Mouse (Mus musculus): ENCODE data around the gene Rpl4.
"Not testable (repeated sequence)": the region's sequence is repeated elsewhere in the genome, so short reads cannot be mapped to it uniquely, and the experiment has no call there.

Rpl4 gene

DNA sequence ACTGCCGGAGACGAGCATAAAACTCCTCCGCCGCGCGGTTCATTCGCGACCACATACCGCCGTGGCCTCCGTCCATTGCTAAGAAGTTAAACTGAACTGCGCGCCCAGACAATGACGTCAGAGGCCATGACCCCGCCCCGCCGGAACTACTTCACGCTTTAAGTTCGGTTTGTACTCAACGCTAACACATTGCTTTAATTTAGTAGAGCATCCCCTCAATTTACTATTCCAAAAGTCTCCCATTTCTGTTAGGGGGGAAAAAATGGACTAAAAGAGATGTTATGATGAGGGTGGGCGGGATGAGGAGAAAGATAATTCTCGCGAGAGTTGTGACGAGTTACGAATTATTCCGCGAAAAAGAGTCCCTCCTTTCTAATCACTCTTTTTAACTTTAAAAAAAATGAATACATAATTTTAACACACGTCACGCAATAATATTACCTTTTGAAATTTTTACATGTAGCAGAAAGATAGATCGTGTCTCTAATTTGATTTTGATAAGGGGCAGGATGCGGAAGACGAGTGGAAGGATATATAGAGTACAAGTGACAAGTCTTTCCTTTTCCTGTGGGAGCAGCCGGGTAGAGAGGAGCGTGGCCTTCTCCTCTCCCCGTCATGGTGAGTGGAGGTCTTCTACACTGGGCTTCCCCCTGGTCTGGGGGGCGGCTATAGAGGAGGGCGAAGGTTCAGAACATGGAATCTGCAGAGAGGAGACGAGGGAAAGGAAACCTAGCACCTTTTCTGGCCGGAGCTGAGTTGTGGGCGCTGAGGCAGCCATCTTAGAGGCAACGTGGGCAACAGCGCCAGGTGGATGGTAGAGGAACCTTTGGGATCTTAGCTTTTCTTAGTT, at the start of gene Rpl4, which contains the start of gene Zwilch:
Gene Rpl4 (plus strand): TSS at position 560 of the 850 bp plus-strand sequence.
Gene Zwilch (minus strand): TSS at position 289 of the 850 bp plus-strand sequence.
- peak; percentile 83 for DNase-seq

GRCm38 (mm10) chr9:64124846-64125245, 48.3 kb upstream of the Rpl4 start:
- not testable (repeated sequence) for DNase-seq

- no peak for DNase-seq
These were observed 47.9 kb upstream of the Rpl4 start for GRCm38 (mm10) chr9:64125307-64125706.

- DNase-seq, result no peak
These were observed 47.1 kb upstream of the Rpl4 start for GRCm38 (mm10) chr9:64126121-64126520.

DNA sequence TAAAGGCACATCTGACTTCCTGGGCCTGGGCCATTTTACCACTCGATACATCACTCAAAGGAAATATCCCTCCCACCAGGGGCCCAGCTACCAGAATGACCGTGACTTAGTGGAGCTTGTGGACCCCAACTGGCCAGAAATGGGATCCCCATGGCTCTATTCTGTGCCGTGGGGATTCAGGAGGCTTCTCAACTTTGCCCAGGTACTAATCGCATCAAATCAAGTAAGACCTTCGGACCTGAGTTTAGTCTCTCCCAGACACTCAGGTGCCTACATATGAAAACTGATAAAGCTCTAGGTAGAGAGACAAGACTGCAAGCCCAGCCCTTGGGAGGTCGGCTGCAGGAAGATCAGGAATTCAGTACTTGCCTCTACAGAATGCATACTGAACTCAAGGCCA, 41.6 kb upstream of the Rpl4 start:
- DNase-seq, result no peak

DNA sequence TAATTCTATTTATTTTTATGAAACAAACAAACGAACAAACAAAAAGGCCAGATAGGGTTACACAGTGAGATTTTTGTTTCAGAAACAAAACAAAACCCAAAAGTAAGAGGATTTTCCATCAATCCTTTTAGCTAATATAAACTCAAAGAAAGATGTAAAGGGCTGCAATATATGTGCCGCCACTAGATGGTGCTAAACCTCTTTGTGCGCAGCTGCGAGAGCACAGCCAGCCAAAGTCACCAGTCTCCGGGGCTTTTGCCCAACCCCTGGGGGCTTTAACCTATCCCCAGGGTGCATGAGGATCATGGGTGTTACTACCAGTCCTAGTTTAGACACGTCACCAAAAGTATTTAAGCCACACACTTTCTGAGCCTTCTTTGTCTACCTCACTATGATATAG, 34.3 kb upstream of the Rpl4 start:
- DNase-seq, result peak; percentile 56

DNA sequence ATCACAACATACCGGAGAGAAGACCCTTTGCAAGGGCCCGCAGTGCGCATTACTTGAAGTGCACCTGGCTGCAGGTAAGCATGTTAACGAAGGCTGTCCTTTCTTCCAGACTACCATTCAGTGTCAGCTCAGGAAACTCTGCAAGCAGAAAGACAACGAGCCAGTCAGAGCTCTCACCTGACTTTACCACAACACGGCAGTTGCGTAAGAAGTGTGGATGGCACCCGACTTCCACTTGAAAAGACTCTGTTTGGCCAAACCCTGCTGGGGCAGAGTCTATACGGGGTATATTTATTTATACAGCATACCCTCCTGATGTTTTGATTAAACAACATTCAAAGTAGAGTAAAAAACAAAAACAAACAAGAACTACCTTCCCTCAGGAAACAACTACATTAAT, 33.3 kb upstream of the Rpl4 start:
- DNase-seq, result no peak

DNA sequence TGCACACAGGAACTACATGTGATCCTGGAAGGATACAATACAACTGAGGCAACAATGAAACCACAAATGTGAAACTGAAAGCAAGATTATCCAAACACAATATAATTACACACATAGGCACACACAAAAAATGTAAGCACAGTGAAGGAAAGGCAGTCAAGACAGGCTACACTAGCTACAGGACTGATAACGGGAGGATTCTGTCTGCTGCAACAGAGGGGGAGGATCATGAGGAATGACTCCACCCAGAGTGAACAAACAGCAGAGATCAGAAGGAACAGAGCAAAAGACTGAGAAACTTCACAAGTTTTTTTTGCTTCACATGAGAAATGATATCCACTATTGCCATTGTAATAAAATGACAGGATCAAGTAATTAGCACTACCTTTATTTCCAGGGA, 16.5 kb upstream of the Rpl4 start:
- no peak for DNase-seq

DNA sequence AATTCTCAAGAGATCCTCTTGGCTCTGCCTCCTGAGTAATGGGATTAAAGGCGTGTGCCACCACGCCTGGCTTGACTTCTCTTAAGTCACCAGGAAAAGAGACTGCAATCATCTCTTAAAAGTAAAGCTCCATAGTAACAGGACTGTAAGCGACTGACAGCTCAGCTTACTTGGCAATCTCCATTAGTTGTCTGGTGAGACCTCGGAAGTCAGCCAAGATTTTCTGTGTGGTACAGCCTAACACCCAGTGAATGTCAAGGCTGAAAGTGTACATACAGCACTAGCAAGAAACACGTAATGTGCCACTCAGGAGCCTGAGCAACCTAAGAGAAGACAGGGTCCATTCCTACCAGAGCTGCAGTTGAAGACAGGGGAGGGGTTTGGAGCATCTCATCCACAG, 12.7 kb upstream of the Rpl4 start:
- no peak for DNase-seq

DNA sequence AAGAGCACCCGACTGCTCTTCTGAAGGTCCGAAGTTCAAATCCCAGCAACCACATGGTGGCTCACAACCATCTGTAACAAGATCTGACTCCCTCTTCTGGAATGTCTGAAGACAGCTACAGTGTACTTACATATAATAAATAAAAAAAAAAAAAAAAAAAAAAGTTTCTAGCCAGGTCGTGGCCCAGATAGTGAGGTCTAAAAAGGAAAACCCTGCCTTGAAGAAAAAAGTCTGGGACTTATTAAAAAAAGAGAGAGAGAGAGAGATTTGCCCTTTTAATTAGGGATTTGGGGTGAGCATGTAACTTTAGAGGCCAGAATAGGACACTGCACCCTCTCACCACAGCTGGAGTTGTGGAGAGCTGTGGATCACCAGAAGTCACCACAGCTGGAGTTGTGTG, 3.2 kb upstream of the Rpl4 start:
- not testable (repeated sequence) for DNase-seq

- DNase-seq, result no peak
These were observed 895 bp upstream of the Rpl4 start for GRCm38 (mm10) chr9:64172145-64172815.

- no peak for DNase-seq
These were observed 568 bp downstream of the Rpl4 start for GRCm38 (mm10) chr9:64173666-64174220.

- no peak for DNase-seq
These were observed 1.2 kb downstream of the Rpl4 start for GRCm38 (mm10) chr9:64174341-64174740.

DNA sequence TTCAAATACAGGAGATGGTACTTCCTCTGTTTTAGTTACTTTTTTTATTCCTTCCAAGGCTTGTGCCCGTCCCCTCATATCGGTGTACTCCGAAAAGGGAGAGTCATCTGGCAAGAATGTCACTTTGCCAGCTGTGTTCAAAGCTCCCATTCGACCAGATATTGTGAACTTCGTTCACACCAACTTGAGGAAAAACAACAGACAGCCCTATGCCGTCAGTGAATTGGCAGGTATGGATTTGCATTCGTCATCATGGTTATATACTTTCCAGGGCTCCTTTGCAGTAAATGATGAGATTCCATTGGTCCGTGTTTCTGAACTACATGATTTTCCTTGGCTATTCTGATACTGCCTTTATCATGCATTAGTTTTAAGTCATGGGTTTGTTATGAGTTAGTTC, 1.6 kb downstream of the Rpl4 start:
- no peak for DNase-seq

DNA sequence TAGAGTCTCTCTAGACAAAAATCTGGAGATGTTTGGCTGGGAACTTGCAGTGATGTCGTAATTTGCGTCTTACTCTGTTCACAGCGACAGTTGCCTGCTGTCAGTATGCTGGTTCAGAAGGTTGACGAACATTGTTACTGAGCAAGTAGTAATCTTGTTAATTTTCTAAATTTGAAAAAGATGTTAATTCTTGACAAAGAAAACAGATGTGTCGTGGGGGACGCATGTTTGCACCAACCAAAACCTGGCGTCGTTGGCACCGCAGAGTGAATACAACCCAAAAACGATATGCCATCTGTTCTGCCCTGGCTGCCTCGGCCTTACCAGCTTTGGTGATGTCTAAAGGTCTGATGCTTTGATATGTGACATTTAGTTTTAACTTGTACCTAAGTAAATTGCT, 2.2 kb downstream of the Rpl4 start:
- no peak for DNase-seq

DNA sequence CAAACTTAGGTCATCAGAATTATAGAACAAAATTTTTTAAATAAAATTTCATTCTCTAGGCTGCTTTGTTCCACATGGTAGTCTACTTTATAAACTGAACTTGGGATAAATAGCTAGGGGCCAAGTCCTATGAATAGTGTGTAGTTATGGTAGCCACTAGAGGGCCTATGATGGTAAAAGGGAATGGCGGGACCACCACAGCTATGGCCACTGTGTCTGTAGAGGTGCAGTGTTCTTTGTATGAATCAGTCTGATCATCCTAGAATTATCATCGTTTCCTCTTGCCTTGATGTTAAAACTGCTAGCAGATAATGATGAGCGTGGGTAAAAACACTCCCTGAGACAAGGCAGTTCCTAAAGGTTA, 5.4 kb downstream of the Rpl4 start:
- no peak for DNase-seq

DNA sequence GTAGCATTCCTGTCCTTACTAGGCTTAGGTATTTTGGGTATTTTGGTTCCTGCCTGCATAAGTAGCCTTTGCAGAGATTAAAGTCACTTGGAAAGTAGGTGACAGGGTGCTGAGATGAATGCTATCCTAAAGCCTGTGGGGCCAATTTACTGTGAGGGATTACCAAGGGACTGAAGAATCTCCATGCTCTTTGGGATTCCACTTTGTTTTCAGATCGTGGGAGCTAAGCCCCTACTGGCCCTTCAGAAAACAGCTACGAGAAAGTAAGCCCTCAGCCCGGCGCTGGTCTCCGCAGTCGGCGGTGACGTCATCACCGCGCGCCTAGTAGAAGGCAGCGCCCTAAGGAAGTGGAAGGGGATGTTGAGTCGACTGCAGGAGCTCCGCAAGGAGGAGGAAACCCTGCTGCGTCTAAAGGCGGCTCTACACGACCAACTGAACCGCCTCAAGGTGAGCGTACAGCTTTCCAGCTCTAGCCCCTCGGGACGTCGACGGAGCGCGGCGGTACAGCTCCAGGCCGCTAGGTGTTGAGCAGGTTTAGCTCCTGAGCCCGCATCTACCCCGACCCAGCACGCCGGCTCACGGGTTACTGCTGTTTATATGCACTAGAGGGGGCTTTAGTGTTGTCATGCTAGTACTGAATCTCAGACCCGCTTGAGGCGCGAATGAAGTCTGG, 5.9 kb downstream of the Rpl4 start, which contains the start of gene Snapc5:
Gene Snapc5 (plus strand): TSS at position 301 of the 673 bp plus-strand sequence.
- DNase-seq, result peak; percentile 91

GRCm38 (mm10) chr9:64183295-64183694, 10.1 kb downstream of the Rpl4 start:
- not testable (repeated sequence) for DNase-seq

DNA sequence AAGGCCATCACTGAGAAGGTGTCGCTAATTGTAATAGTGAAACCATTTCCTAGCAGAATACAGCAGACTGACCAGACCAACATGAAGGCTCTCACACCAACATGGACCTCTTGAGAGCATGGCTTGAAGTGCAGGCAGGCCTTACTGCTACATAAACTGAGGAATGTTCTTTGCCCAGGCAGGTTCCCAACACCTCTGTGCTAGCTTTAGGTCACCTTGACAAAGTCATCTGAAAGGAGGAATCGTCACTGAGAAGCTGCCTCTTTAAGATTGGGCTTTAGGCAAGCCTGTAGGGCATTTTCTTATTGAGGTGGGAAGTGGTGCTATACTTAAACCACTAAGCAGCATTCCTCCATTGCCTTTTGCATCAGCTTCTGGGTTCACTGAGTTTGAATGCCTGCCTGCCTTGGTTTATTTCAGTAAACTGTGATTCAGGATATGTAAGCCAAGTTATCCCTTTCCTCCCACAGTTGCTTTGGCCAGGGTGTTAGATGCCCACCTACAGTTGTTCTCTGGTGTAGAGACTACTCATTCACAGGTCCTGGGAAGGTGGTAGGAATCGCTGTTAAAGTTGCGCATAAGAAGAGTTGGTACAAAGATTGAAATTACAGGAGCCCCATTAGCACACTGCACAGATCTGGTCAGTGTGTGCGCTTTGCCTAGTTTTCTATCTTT, 11.1 kb downstream of the Rpl4 start:
- no peak for DNase-seq

- DNase-seq, result no peak
These were observed 20.7 kb downstream of the Rpl4 start for GRCm38 (mm10) chr9:64193879-64194278.

- peak; percentile 48 for DNase-seq
These were observed 22.4 kb downstream of the Rpl4 start for GRCm38 (mm10) chr9:64195554-64195953.

GRCm38 (mm10) chr9:64197524-64197923, 24.3 kb downstream of the Rpl4 start:
- no peak for DNase-seq

Data from right cerebral cortex, postnatal 14 days (tissue).